Mouse (Mus musculus) megakaryocyte, adult 5-6 weeks (primary cell): ENCODE results near the gene Brd7. TPM values are rescaled to one million over a fixed set of nuclear protein-coding genes. Genes with fewer than 3 reads are reported as not detected.

Experiments
- ATAC-seq: 2 replicates; pipeline ENCODE4 v1.8.0; 2016; ENCODE audit warnings: mild to moderate bottlenecking, inconsistent platforms; ENCODE audit not compliant: poor library complexity, severe bottlenecking
- total RNA-seq, 2 experiments: library from RNA; stranded (forward) in 1 of 2; stranded (reverse) in 1 of 2; fragments of 153-499, 151-499 nt in 1 of 2; fragments of 221-1000, 200-1000 nt in 1 of 2; gene quantifications; 2 replicates each; pipeline versions ENCODE4 v1.2.3 to v1.2.4; 2015 to 2017

The Brd7 gene
- total RNA-seq, 2 experiments from 2014 or later: 61.5 to 65.4 TPM

GRCm38 (mm10) chr8:88285469-88286356 is 76.3 kb downstream of the Brd7 start:
- no peak for ATAC-seq

- no peak for ATAC-seq
These were observed 77.3 kb downstream of the Brd7 start for GRCm38 (mm10) chr8:88284738-88285137.

GRCm38 (mm10) chr8:88283243-88284115 is 78.5 kb downstream of the Brd7 start:
- ATAC-seq: no peak

GRCm38 (mm10) chr8:88282684-88283083 is 79.3 kb downstream of the Brd7 start:
- peak; percentile 88 for ATAC-seq

Other genes with a start within 250 kb of the Brd7 start
- 67.0 and 74.5 TPM in 2 replicates for gene Cnep1r1, start 243.4 kb downstream of the Brd7 start, total RNA-seq (2015)
- gene Cnep1r1, start 243.4 kb downstream of the Brd7 start, total RNA-seq (2017): 13.8 and 17.6 TPM in 2 replicates
- 5.8 and 10.3 TPM in 2 replicates for gene Heatr3, start 224.3 kb downstream of the Brd7 start, total RNA-seq (2015)
- 10.7 and 13.0 TPM in 2 replicates for gene Heatr3, start 224.3 kb downstream of the Brd7 start, total RNA-seq (2017)
- 30.2 and 40.9 TPM in 2 replicates for gene Tent4b, start 163.0 kb downstream of the Brd7 start, total RNA-seq (2015)
- gene Tent4b, start 163.0 kb downstream of the Brd7 start, total RNA-seq (2017): 36.6 and 40.6 TPM in 2 replicates
- 43.5 and 58.4 TPM in 2 replicates for gene Adcy7, start 89.8 kb downstream of the Brd7 start, total RNA-seq (2015)
- 63.7 and 70.3 TPM in 2 replicates for gene Adcy7, start 89.8 kb downstream of the Brd7 start, total RNA-seq (2017)
- not detected in 2 replicates for gene Nkd1, start 159.2 kb upstream of the Brd7 start, total RNA-seq (2015)
- 0.07 TPM in 1 of 2 replicates, not detected in the other for gene Nkd1, start 159.2 kb upstream of the Brd7 start, total RNA-seq (2017)